15 mouse cellular contexts compared by ENCODE assay signal in the genomic region with DNA sequence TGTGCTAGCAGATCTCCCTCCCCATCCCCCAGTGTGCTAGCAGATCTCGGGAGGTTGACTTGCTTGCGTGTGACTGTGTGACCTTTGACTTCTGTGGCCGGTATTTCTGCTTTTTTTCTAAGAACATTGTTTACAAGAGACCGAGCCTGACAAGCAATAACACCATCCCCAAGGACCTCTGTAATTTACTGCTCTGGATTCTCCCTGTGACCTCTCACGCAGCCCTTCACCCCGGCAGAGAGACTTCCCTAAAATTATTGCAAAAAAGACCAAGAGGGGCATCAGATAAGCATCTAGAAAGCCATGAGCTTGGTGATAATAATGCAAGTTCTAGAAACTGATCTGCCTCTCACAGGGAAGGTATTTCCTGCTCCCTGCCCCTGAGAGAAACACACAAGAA. TPM values are rescaled to one million over a fixed set of nuclear protein-coding genes. Genes with fewer than 3 reads are reported as not detected.
A peak's percentile ranks its signal among the peaks of the same experiment; 100 is the strongest.
DNase-seq lines count a peak whose midpoint lies in the region; ATAC-seq and TF ChIP-seq lines count a peak whose summit lies in the region.
"Had no signal": no experiment of that assay in that cellular context is flagged by ENCODE, and none has a peak within 500 bp of the region (broad histone marks: within the 10 kb centered on the region; RNA-seq: fewer than 3 reads in every experiment).

No protein-coding gene starts in this region.

- TF ChIP-seq POLR2A in liver, adult 2 months (IDR thresholded peaks at IDR 0.05; ENCODE audit: extremely low read depth, insufficient read depth, low read length): no peak

- no peak overlapping the region for H3K9ac ChIP-seq in liver, adult 2 months (ENCODE audit: low read depth, low read length)
- no peak overlapping the region for H3K9ac ChIP-seq in liver, embryonic 16.5 days (ENCODE audit: low read depth, low read length)
- H3K9ac ChIP-seq: forebrain, postnatal 0 days; neural tube, embryonic 12.5 days had no signal

- ATAC-seq in liver, embryonic 16.5 days (ENCODE audit: low read depth): 0 out of 2 replicates have a peak, but pooled peaks have one; percentile 26
- ATAC-seq: forebrain, postnatal 0 days; intestine, embryonic 16.5 days had no signal

- peaks cover 16% of the 10 kb centered on the region for H3K4me1 ChIP-seq in liver, adult 2 months (ENCODE audit: control insufficient read depth, insufficient read depth, low read length)
- peaks cover 15% of the 10 kb centered on the region for H3K4me1 ChIP-seq in liver, embryonic 16.5 days (ENCODE audit: control insufficient read depth, low read depth, low read length)
- H3K4me1 ChIP-seq in forebrain, embryonic 10.5 days: peaks cover 4% of the 10 kb centered on the region; the same call in 1 of the 2 replicates
- H3K4me1 ChIP-seq: midbrain, embryonic 10.5 days; neural tube, embryonic 12.5 days had no signal

- no peaks in the 10 kb centered on the region for H3K27me3 ChIP-seq in liver, adult 2 months (ENCODE audit: control insufficient read depth, insufficient read depth, low read length)
- no peaks in the 10 kb centered on the region for H3K27me3 ChIP-seq in liver, embryonic 16.5 days (ENCODE audit: control insufficient read depth, insufficient read depth, low read depth, low read length)
- no peaks in the 10 kb centered on the region for H3K27me3 ChIP-seq in forebrain, embryonic 10.5 days (ENCODE audit: poor library complexity, severe bottlenecking)
- H3K27me3 ChIP-seq: neural tube, embryonic 12.5 days had no signal

- no peak overlapping the region for H3K4me2 ChIP-seq in liver, embryonic 16.5 days (ENCODE audit: low read depth, low read length)
- H3K4me2 ChIP-seq: neural tube, embryonic 12.5 days had no signal

- no peak overlapping the region for H3K4me3 ChIP-seq in liver, adult 2 months (ENCODE audit: insufficient read depth, low read depth, low read length)
- no peak overlapping the region for H3K4me3 ChIP-seq in liver, embryonic 16.5 days (ENCODE audit: low read depth, low read length)
- H3K4me3 ChIP-seq in forebrain, embryonic 10.5 days: no peak overlapping the region
- H3K4me3 ChIP-seq: midbrain, embryonic 10.5 days; neural tube, embryonic 12.5 days had no signal

- no peak overlapping the region for H3K27ac ChIP-seq in liver, adult 2 months (replicated peaks; ENCODE audit: insufficient read depth, low read depth, low read length)
- H3K27ac ChIP-seq in liver, embryonic 16.5 days (ENCODE audit: low read length): no peak overlapping the region
- H3K27ac ChIP-seq in forebrain, embryonic 10.5 days: no peak overlapping the region
- H3K27ac ChIP-seq: midbrain, embryonic 10.5 days; neural tube, embryonic 12.5 days had no signal

- no peaks in the 10 kb centered on the region for H3K79me2 ChIP-seq in liver, adult 2 months (ENCODE audit: control insufficient read depth, insufficient read depth, low read length)

- no peak for TF ChIP-seq CTCF in liver, adult 2 months (IDR thresholded peaks at IDR 0.05; ENCODE audit: low read depth, low read length)

- no peaks in the 10 kb centered on the region for H3K36me3 ChIP-seq in liver, adult 2 months (ENCODE audit: control insufficient read depth, insufficient read depth, low read length)
- H3K36me3 ChIP-seq in liver, embryonic 16.5 days (ENCODE audit: control insufficient read depth, insufficient read depth): no peaks in the 10 kb centered on the region
- no peaks in the 10 kb centered on the region for H3K36me3 ChIP-seq in forebrain, embryonic 10.5 days (replicated peaks)
- H3K36me3 ChIP-seq: midbrain, embryonic 10.5 days; neural tube, embryonic 12.5 days had no signal

- no peaks in the 10 kb centered on the region for H3K9me3 ChIP-seq in liver, embryonic 16.5 days (replicated peaks; ENCODE audit: control insufficient read depth, low read length)
- H3K9me3 ChIP-seq in forebrain, embryonic 10.5 days: peaks cover 4% of the 10 kb centered on the region; the same call in 1 of the 2 replicates
- H3K9me3 ChIP-seq: midbrain, embryonic 10.5 days; neural tube, embryonic 12.5 days had no signal

- DNase-seq in liver, adult 2 months (ENCODE audit: extremely low read depth, low read depth, low spot score): peak; percentile 85
- DNase-seq in liver: no peak
- DNase-seq in kidney, adult 9 months: peak; percentile 59
- DNase-seq in thymus, adult 18-20 months: no peak
- DNase-seq in forebrain, embryonic 10.5 days (ENCODE audit: extremely low spot score, low spot score): no peak
- DNase-seq in layer of hippocampus, postnatal 25 days (ENCODE audit: extremely low spot score in 1 of 2, low spot score in 1 of 2): no peak
- DNase-seq: cerebellum, adult 8-10 months; forebrain, postnatal 0 days; heart, adult 18-20 months; heart, postnatal 36 days; lung, adult 18-20 months had no signal

- WGBS in liver, adult 2 months: 4% methylated on average over 6 of the region's 6 CpGs
- 7% methylated on average over 6 of the region's 6 CpGs for WGBS in liver, embryonic 16.5 days (ENCODE audit: insufficient replicate concordance)
- 39% methylated on average over 6 of the region's 6 CpGs for WGBS in forebrain, embryonic 10.5 days

RNA-seq across cellular contexts. Expression of gene Tuba8, which starts 14.5 kb away (rescaled TPM):
- total RNA-seq in liver, adult 2 months (2014; rRNA removed): 0.55 and 1.9 TPM in 2 replicates
- polyA plus RNA-seq in liver, adult 2 months (2012; rRNA removed): 1.5 and 1.6 TPM in 2 replicates
- polyA plus RNA-seq in liver, embryonic 16.5 days (2015; fragmentation: Nextera tagmentation; extraction: Ambion mirVana): 5.3 and 6.2 TPM in 2 replicates
- polyA plus RNA-seq in forebrain, embryonic 10.5 days (2016; fragmentation: Nextera tagmentation; extraction: Ambion mirVana): 0.40 and 0.54 TPM in 2 replicates
- total RNA-seq in layer of hippocampus, postnatal 25 days (2021): 1 to 10 TPM; 4.3 to 5.3 TPM

RNA-seq across cellular contexts. Expression of gene Usp18, which starts 20.7 kb away (rescaled TPM):
- total RNA-seq in liver, adult 2 months (2014; rRNA removed): 16.8 and 25.5 TPM in 2 replicates
- 9.7 and 27.8 TPM in 2 replicates for polyA plus RNA-seq in liver, adult 2 months (2012; rRNA removed)
- polyA plus RNA-seq in liver, embryonic 16.5 days (2015; fragmentation: Nextera tagmentation; extraction: Ambion mirVana): 7.8 and 8.8 TPM in 2 replicates
- 0.26 and 0.75 TPM in 2 replicates for polyA plus RNA-seq in forebrain, embryonic 10.5 days (2016; fragmentation: Nextera tagmentation; extraction: Ambion mirVana)
- total RNA-seq in layer of hippocampus, postnatal 25 days (2021): under 1 TPM; 0.26 to 0.30 TPM

RNA-seq across cellular contexts. Expression of gene Pex26, which starts 41.5 kb away (rescaled TPM):
- 10.0 and 13.2 TPM in 2 replicates for total RNA-seq in liver, adult 2 months (2014; rRNA removed)
- polyA plus RNA-seq in liver, adult 2 months (2012; rRNA removed): 20.4 and 23.5 TPM in 2 replicates
- polyA plus RNA-seq in liver, embryonic 16.5 days (2015; fragmentation: Nextera tagmentation; extraction: Ambion mirVana): 5.7 and 7.8 TPM in 2 replicates
- 8.0 and 10.3 TPM in 2 replicates for polyA plus RNA-seq in forebrain, embryonic 10.5 days (2016; fragmentation: Nextera tagmentation; extraction: Ambion mirVana)
- total RNA-seq in layer of hippocampus, postnatal 25 days (2021): 10 to 100 TPM; 11.0 to 11.9 TPM

Comparison
In these comparisons a context has a peak if more than half of its experiments do, and no peak if none do; other contexts are left out.
1. DNase-seq: peak in liver, adult 2 months (single experiment) and kidney, adult 9 months (single experiment); none in liver (single experiment), thymus, adult 18-20 months (0 of 2), forebrain, embryonic 10.5 days (single experiment) and layer of hippocampus, postnatal 25 days (0 of 2).